ENCODE assay signal across 8 mouse cellular contexts in genomic region chr3:115887427-115888309, GRCm38 (mm10). TPM values are rescaled to one million over a fixed set of nuclear protein-coding genes. Genes with fewer than 3 reads are reported as not detected.
DNase-seq lines count a peak whose midpoint lies in the region; ATAC-seq and TF ChIP-seq lines count a peak whose summit lies in the region.

Dph5 (plus strand) TSS chr3:115887837.

- peak; percentile 94 for ATAC-seq in forebrain, embryonic 11.5 days (replicated peaks; ENCODE audit: low FRiP score)
- ATAC-seq in heart, postnatal 0 days (ENCODE audit: insufficient read depth, low read depth) = peak; percentile 94
- peak; percentile 92 for ATAC-seq in liver, embryonic 16.5 days (ENCODE audit: low read depth)
- ATAC-seq in neural tube, embryonic 13.5 days (ENCODE audit: low read depth) = peak; percentile 98

- peaks cover 0 to 33% of the 10 kb centered on the region in 2 experiments for H3K36me3 ChIP-seq in CH12.LX (replicated peaks in 1 of 2; ENCODE audit: control insufficient read depth in 1 of 2, insufficient read depth in 1 of 2, low read length in 1 of 2)
- no peaks in the 10 kb centered on the region for H3K36me3 ChIP-seq in forebrain, embryonic 11.5 days (ENCODE audit: control insufficient read depth, insufficient read depth, low read length)
- H3K36me3 ChIP-seq in heart, postnatal 0 days (replicated peaks; ENCODE audit: control insufficient read depth, insufficient read depth, low read length) = no peaks in the 10 kb centered on the region
- H3K36me3 ChIP-seq in liver, embryonic 16.5 days (ENCODE audit: control insufficient read depth, insufficient read depth) = no peaks in the 10 kb centered on the region
- no peaks in the 10 kb centered on the region for H3K36me3 ChIP-seq in neural tube, embryonic 13.5 days
- no peaks in the 10 kb centered on the region; the same call in 1 of the 2 replicates for H3K36me3 ChIP-seq in testis, adult 2 months (ENCODE audit: control insufficient read depth, insufficient read depth, low read length)

- peaks cover 11% of the 10 kb centered on the region for H3K79me2 ChIP-seq in CH12.LX (replicated peaks; ENCODE audit: control insufficient read depth, extremely low read depth, insufficient read depth, poor library complexity, severe bottlenecking)

- in situ Hi-C loops in CH12.LX (cut with MboI; ENCODE audit: low pct_ligation_motif_present, low pct_unique_long_range_greater_than_20kb, low sequenced_read_pairs) = loop anchor here (10.0 kb wide), 1 partner anchor 73 kb away; no protein-coding TSS in a partner anchor

- peak within 1 kb of the TSS; percentile 62 for H3K27ac ChIP-seq in CH12.LX (ENCODE audit: insufficient read depth, low read depth)
- H3K27ac ChIP-seq in forebrain, embryonic 11.5 days (ENCODE audit: low read depth, low read length) = peak within 1 kb of the TSS; percentile 57
- peak within 1 kb of the TSS; percentile 87 for H3K27ac ChIP-seq in heart, postnatal 0 days (ENCODE audit: low read depth)
- peak within 1 kb of the TSS; percentile 74 for H3K27ac ChIP-seq in liver, embryonic 16.5 days (ENCODE audit: low read length)
- H3K27ac ChIP-seq in neural tube, embryonic 13.5 days (replicated peaks) = peak within 1 kb of the TSS; percentile 88
- H3K27ac ChIP-seq in testis, adult 2 months (ENCODE audit: control insufficient read depth, insufficient read depth, low read depth, low read length) = peak within 1 kb of the TSS; percentile 75

- TF ChIP-seq POLR2A in CH12.LX (IDR thresholded peaks at IDR 0.05; ENCODE audit: low read depth, low read length) = peak; percentile 88
- peak; percentile 29; the same call in 1 of the 2 replicates for TF ChIP-seq POLR2A in testis, adult 2 months (IDR thresholded peaks at IDR 0.05; ENCODE audit: control insufficient read depth, low read depth, low read length)

- H3K4me1 ChIP-seq in CH12.LX (ENCODE audit: control insufficient read depth in 1 of 2, insufficient read depth in 2 of 2) = peaks cover 0 to 46% of the 10 kb centered on the region in 2 experiments; a peak in 1 of 4 replicates
- H3K4me1 ChIP-seq in forebrain, embryonic 11.5 days (replicated peaks; ENCODE audit: control insufficient read depth, insufficient read depth, low read length) = no peaks in the 10 kb centered on the region
- peaks cover 4% of the 10 kb centered on the region for H3K4me1 ChIP-seq in heart, postnatal 0 days (ENCODE audit: control insufficient read depth, insufficient read depth)
- H3K4me1 ChIP-seq in liver, embryonic 16.5 days (ENCODE audit: control insufficient read depth, low read depth, low read length) = no peaks in the 10 kb centered on the region; the same call in none of the 2 replicates
- H3K4me1 ChIP-seq in neural tube, embryonic 13.5 days (replicated peaks) = peaks cover 13% of the 10 kb centered on the region
- no peaks in the 10 kb centered on the region for H3K4me1 ChIP-seq in testis, adult 2 months (ENCODE audit: control insufficient read depth, insufficient read depth, low read length)

- no peak for TF ChIP-seq RAD21 in CH12.LX (IDR thresholded peaks at IDR 0.05; ENCODE audit: low read depth, low read length)

- dilution Hi-C loops in CH12.LX (cut with MboI; ENCODE audit: extremely low pct_ligation_motif_present, extremely low pct_unique_long_range_greater_than_20kb, low sequenced_read_pairs) = no loop called here

- H3K4me2 ChIP-seq in CH12.LX (ENCODE audit: insufficient read depth, low read depth, poor library complexity, severe bottlenecking) = peak within 1 kb of the TSS; percentile 77
- peak within 1 kb of the TSS; percentile 76 for H3K4me2 ChIP-seq in forebrain, embryonic 11.5 days (ENCODE audit: low read depth, low read length, severe bottlenecking)
- H3K4me2 ChIP-seq in heart, postnatal 0 days (ENCODE audit: low read depth, low read length) = peak within 1 kb of the TSS; percentile 89
- peak within 1 kb of the TSS; percentile 82 for H3K4me2 ChIP-seq in liver, embryonic 16.5 days (ENCODE audit: low read depth, low read length)
- H3K4me2 ChIP-seq in neural tube, embryonic 13.5 days = peak within 1 kb of the TSS; percentile 85

- WGBS in forebrain, embryonic 11.5 days = under 1% methylated on average over 40 of the region's 40 CpGs
- under 1% methylated on average over 40 of the region's 40 CpGs for WGBS in heart, postnatal 0 days
- WGBS in liver, embryonic 16.5 days (ENCODE audit: insufficient replicate concordance) = under 1% methylated on average over 40 of the region's 40 CpGs
- 1% methylated on average over 40 of the region's 40 CpGs for WGBS in neural tube, embryonic 13.5 days

- no peaks in the 10 kb centered on the region for H3K9me3 ChIP-seq in CH12.LX (replicated peaks; ENCODE audit: low read length)
- no peaks in the 10 kb centered on the region for H3K9me3 ChIP-seq in forebrain, embryonic 11.5 days (ENCODE audit: control insufficient read depth, low read length)
- no peaks in the 10 kb centered on the region for H3K9me3 ChIP-seq in heart, postnatal 0 days (replicated peaks; ENCODE audit: control insufficient read depth, low read length)
- no peaks in the 10 kb centered on the region for H3K9me3 ChIP-seq in liver, embryonic 16.5 days (replicated peaks; ENCODE audit: control insufficient read depth, low read length)
- H3K9me3 ChIP-seq in neural tube, embryonic 13.5 days = no peaks in the 10 kb centered on the region

- H3K4me3 ChIP-seq in CH12.LX (replicated peaks in 1 of 3; ENCODE audit: low read depth in 2 of 3, low read length in 2 of 3, poor library complexity in 1 of 3) = peak within 1 kb of the TSS; percentile 58 to 95 (median 85)
- H3K4me3 ChIP-seq in forebrain, embryonic 11.5 days (ENCODE audit: low read depth, low read length) = peak within 1 kb of the TSS; percentile 80
- H3K4me3 ChIP-seq in heart, postnatal 0 days (ENCODE audit: low read depth, low read length) = peak within 1 kb of the TSS; percentile 65
- peak within 1 kb of the TSS; percentile 84 for H3K4me3 ChIP-seq in liver, embryonic 16.5 days (ENCODE audit: low read depth, low read length)
- peak within 1 kb of the TSS; percentile 84 for H3K4me3 ChIP-seq in neural tube, embryonic 13.5 days
- peak within 1 kb of the TSS; percentile 98 for H3K4me3 ChIP-seq in testis, adult 2 months (ENCODE audit: control insufficient read depth, low read depth, low read length)

- peak within 1 kb of the TSS; percentile 89 for H3K9ac ChIP-seq in CH12.LX (ENCODE audit: insufficient read depth, low read depth)
- H3K9ac ChIP-seq in forebrain, embryonic 11.5 days (ENCODE audit: low read length) = peak within 1 kb of the TSS; percentile 83
- peak within 1 kb of the TSS; percentile 68 for H3K9ac ChIP-seq in heart, postnatal 0 days (replicated peaks; ENCODE audit: low read depth, low read length)
- peak within 1 kb of the TSS; percentile 79 for H3K9ac ChIP-seq in liver, embryonic 16.5 days (ENCODE audit: low read depth, low read length)
- H3K9ac ChIP-seq in neural tube, embryonic 13.5 days = peak within 1 kb of the TSS; percentile 87

- no peak for TF ChIP-seq CTCF in CH12.LX (conservative IDR thresholded peaks at IDR 0.05 in 1 of 2, IDR thresholded peaks at IDR 0.05 in 1 of 2; ENCODE audit: low read depth in 2 of 2, low read length in 2 of 2)
- TF ChIP-seq CTCF in heart, postnatal 0 days (IDR thresholded peaks at IDR 0.05; ENCODE audit: low read depth) = no peak
- no peak for TF ChIP-seq CTCF in testis, adult 2 months (IDR thresholded peaks at IDR 0.05; ENCODE audit: control insufficient read depth, insufficient read depth, insufficient replicate concordance, low read depth, low read length)

- no peak for TF ChIP-seq EP300 in CH12.LX (IDR thresholded peaks at IDR 0.05; ENCODE audit: low read length)
- 0 out of 2 replicates have a peak, but pooled peaks have one; percentile 27 for TF ChIP-seq EP300 in heart, postnatal 0 days (IDR thresholded peaks at IDR 0.05; ENCODE audit: low read depth)

- H3K27me3 ChIP-seq in CH12.LX (replicated peaks) = no peaks in the 10 kb centered on the region
- H3K27me3 ChIP-seq in forebrain, embryonic 11.5 days (ENCODE audit: control insufficient read depth, insufficient read depth, low read length) = no peaks in the 10 kb centered on the region
- no peaks in the 10 kb centered on the region for H3K27me3 ChIP-seq in heart, postnatal 0 days (ENCODE audit: control insufficient read depth, insufficient read depth, low read length)
- H3K27me3 ChIP-seq in liver, embryonic 16.5 days (ENCODE audit: control insufficient read depth, insufficient read depth, low read depth, low read length) = no peaks in the 10 kb centered on the region
- H3K27me3 ChIP-seq in neural tube, embryonic 13.5 days = no peaks in the 10 kb centered on the region
- H3K27me3 ChIP-seq in testis, adult 2 months (ENCODE audit: control insufficient read depth, insufficient read depth, low read length) = no peaks in the 10 kb centered on the region

- peak; percentile 95 for DNase-seq in CH12.LX (ENCODE audit: extremely low read depth)
- DNase-seq in c-Kit-positive CD71-positive TER-119-negative erythroid progenitor cells, embryonic 14.5 days (ENCODE audit: low read depth) = peak; percentile 88
- DNase-seq in forebrain, embryonic 11.5 days (ENCODE audit: low spot score) = peak; percentile 91
- peak; percentile 96 for DNase-seq in heart, postnatal 0 days (ENCODE audit: low spot score)
- DNase-seq in kidney, postnatal 4 days = peak; percentile 89 to 94

TF ChIP-seq in CH12.LX, 34 proteins besides CTCF, POLR2A, EP300 and RAD21 (continues in another document):
- TF ChIP-seq MAX (IDR thresholded peaks at IDR 0.05; ENCODE audit: low read length) (peak; percentile 97), TBP (conservative IDR thresholded peaks at IDR 0.05; ENCODE audit: low read depth, low read length) (peak; percentile 95), SIN3A (IDR thresholded peaks at IDR 0.05; ENCODE audit: low read length) (peak; percentile 98), JUN (IDR thresholded peaks at IDR 0.05; ENCODE audit: insufficient read depth, low read depth, low read length) (no peak), IRF4 (IDR thresholded peaks at IDR 0.05; ENCODE audit: low read depth, low read length) (no peak; the same call in 1 of the 2 replicates), CHD1 (IDR thresholded peaks at IDR 0.05; ENCODE audit: low read depth, low read length) (no peak), RCOR1 (conservative IDR thresholded peaks at IDR 0.05; ENCODE audit: low read depth, low read length) (0 out of 2 replicates have a peak, but pooled peaks have one; percentile 72), ZMIZ1 (IDR thresholded peaks at IDR 0.05; ENCODE audit: low read depth, low read length) (peak; percentile 83; the same call in 1 of the 2 replicates)

RNA-seq across cellular contexts. Expression of gene Dph5, which starts in this region (rescaled TPM):
- 37.0 and 41.4 TPM in 2 replicates for total RNA-seq in CH12.LX (2012; rRNA removed)
- total RNA-seq in CH12.LX (2014; rRNA removed) = 70.0 and 74.3 TPM in 2 replicates
- 54.1 and 55.1 TPM in 2 replicates for polyA plus RNA-seq in CH12.LX (2012; ENCODE audit: insufficient read length, low read depth)
- polyA plus RNA-seq in forebrain, embryonic 11.5 days (2014; fragmentation: Nextera tagmentation; extraction: Ambion mirVana) = 26.2 and 30.8 TPM in 2 replicates
- 6.4 and 11.1 TPM in 2 replicates for total RNA-seq in heart, postnatal 0 days (2014; rRNA removed; ENCODE audit: low replicate concordance)
- polyA plus RNA-seq in heart, postnatal 0 days (2015; fragmentation: Nextera tagmentation; extraction: Ambion mirVana) = 12.1 and 14.0 TPM in 2 replicates
- polyA plus RNA-seq in liver, embryonic 16.5 days (2015; fragmentation: Nextera tagmentation; extraction: Ambion mirVana) = 13.6 and 15.4 TPM in 2 replicates
- 28.5 and 29.6 TPM in 2 replicates for polyA plus RNA-seq in neural tube, embryonic 13.5 days (2015; fragmentation: Nextera tagmentation; extraction: Ambion mirVana)
- polyA plus RNA-seq in testis, adult 2 months (2012; rRNA removed) = 2.6 and 3.8 TPM in 2 replicates

Comparison
In these comparisons a context has a peak if more than half of its experiments do, and no peak if none do; other contexts are left out.
1. Peak in every context shown above with its lines: DNase-seq, ATAC-seq, H3K4me3 ChIP-seq and H3K27ac ChIP-seq.